Mouse (Mus musculus): ENCODE results near the gene Ptpn5. TPM values are rescaled to one million over a fixed set of nuclear protein-coding genes. Genes with fewer than 3 reads are reported as not detected.

Ptpn5 gene
- polyA plus RNA-seq, 1 experiment from 2014 or later, result 162 TPM

DNA sequence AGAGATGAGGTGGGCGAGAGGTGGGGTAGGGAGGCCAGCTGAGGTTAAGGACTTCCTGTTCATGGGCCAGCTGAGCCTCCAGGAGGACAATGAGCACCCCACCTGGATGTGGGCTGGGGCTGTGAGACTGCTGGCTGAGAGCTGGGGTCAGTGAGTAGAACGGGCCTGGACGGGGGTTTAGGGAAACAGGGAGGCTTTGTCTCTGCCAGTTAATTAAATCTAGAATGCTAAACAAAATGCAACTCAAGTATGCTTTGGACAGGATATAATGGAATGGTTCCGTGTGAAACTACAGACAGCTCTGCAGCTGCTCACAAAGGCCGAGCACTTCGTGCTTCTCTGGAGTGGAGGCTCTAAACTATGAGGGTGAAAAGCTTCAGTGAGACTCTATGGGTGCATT, 32.9 kb downstream of the Ptpn5 start:
- Histone ChIP-seq H3K4me3 (replicated peaks; ENCODE audit: low read length) (no peak overlapping the region), H3K27ac (no peak overlapping the region), H3K9ac (no peak overlapping the region), H3K27me3 (ENCODE audit: control insufficient read depth, insufficient read depth, low read length) (no peaks in the 10 kb centered on the region), H3K36me3 (replicated peaks; ENCODE audit: control insufficient read depth, insufficient read depth) (peaks cover 39% of the 10 kb centered on the region), H3K4me1 (replicated peaks; ENCODE audit: control insufficient read depth, insufficient read depth, low read length) (no peaks in the 10 kb centered on the region), H3K4me2 (replicated peaks) (no peak overlapping the region), H3K9me3 (ENCODE audit: control insufficient read depth, low read length) (no peaks in the 10 kb centered on the region)
- WGBS, result 56% methylated on average over 6 of the region's 6 CpGs
- DNase-seq (ENCODE audit: low spot score) (no peak), ATAC-seq (ENCODE audit: low FRiP score) (no peak)

- H3K9me3 ChIP-seq (ENCODE audit: control insufficient read depth, low read length), result no peaks in the 10 kb centered on the region
- no peaks in the 10 kb centered on the region for H3K4me1 ChIP-seq (replicated peaks; ENCODE audit: control insufficient read depth, insufficient read depth, low read length)
- no peak overlapping the region for H3K4me3 ChIP-seq (replicated peaks; ENCODE audit: low read length)
- no peak overlapping the region for H3K4me2 ChIP-seq (replicated peaks)
- 88% methylated on average over 7 of the region's 7 CpGs for WGBS
- no peak overlapping the region for H3K9ac ChIP-seq
- no peak for DNase-seq (ENCODE audit: low spot score)
- H3K27ac ChIP-seq, result no peak overlapping the region
- peaks cover 33% of the 10 kb centered on the region for H3K36me3 ChIP-seq (replicated peaks; ENCODE audit: control insufficient read depth, insufficient read depth)
- no peak for ATAC-seq (ENCODE audit: low FRiP score)
- no peaks in the 10 kb centered on the region for H3K27me3 ChIP-seq (ENCODE audit: control insufficient read depth, insufficient read depth, low read length)
These were observed 34.2 kb downstream of the Ptpn5 start for GRCm38 (mm10) chr7:47099306-47099705.

DNA sequence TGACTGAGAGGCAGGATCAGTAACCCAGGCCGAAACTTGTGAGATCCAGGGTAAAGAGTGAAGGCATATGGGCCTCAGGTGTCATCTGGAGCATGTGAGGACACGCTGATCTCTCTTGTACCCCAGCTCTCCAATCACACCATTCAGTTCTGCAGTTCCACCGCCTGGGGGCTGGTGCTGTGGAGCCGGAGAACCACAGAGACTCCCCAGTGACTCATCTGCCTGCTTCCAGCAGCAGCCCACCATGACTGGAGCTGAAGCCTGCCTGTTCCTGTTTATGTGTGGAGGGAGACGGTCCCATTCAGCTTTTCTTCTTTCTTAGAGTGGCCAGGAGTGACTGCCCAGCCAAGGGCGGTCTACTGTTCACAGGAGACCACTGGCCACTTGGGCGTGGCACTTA, 35.4 kb downstream of the Ptpn5 start:
- Histone ChIP-seq H3K4me2 (replicated peaks) (no peak overlapping the region), H3K36me3 (replicated peaks; ENCODE audit: control insufficient read depth, insufficient read depth) (peaks cover 29% of the 10 kb centered on the region), H3K9me3 (ENCODE audit: control insufficient read depth, low read length) (no peaks in the 10 kb centered on the region), H3K4me1 (replicated peaks; ENCODE audit: control insufficient read depth, insufficient read depth, low read length) (no peaks in the 10 kb centered on the region), H3K9ac (no peak overlapping the region), H3K4me3 (replicated peaks; ENCODE audit: low read length) (no peak overlapping the region), H3K27me3 (ENCODE audit: control insufficient read depth, insufficient read depth, low read length) (no peaks in the 10 kb centered on the region), H3K27ac (no peak overlapping the region)
- DNase-seq (ENCODE audit: low spot score) (no peak), ATAC-seq (ENCODE audit: low FRiP score) (no peak)
- WGBS, result 63% methylated on average over 7 of the region's 7 CpGs

DNA sequence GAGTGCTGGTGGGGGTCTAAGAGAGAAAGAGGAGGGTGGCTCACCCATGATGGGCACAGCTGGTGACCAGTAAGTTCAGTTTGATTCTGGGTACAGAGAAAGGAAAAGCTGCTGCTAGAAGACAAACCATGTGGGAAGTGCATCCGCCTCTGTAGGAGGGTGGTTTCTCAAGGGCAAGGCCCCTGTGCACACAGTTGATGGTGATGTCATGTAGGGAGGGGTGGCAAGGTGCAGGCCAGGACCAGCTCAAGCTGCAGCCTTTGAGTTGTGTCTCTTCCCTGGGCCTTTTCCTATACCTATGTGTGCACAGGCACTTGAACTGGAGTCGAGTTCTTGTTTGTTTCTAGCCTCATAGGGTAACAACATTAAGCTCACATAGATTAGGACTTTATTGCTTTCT, 38.5 kb downstream of the Ptpn5 start:
- Histone ChIP-seq H3K4me2 (replicated peaks) (no peak overlapping the region), H3K27me3 (ENCODE audit: control insufficient read depth, insufficient read depth, low read length) (no peaks in the 10 kb centered on the region), H3K27ac (no peak overlapping the region), H3K9me3 (ENCODE audit: control insufficient read depth, low read length) (no peaks in the 10 kb centered on the region), H3K4me1 (replicated peaks; ENCODE audit: control insufficient read depth, insufficient read depth, low read length) (no peaks in the 10 kb centered on the region), H3K36me3 (replicated peaks; ENCODE audit: control insufficient read depth, insufficient read depth) (peaks cover 41% of the 10 kb centered on the region), H3K4me3 (replicated peaks; ENCODE audit: low read length) (no peak overlapping the region), H3K9ac (no peak overlapping the region)
- ATAC-seq (ENCODE audit: low FRiP score) (no peak), DNase-seq (ENCODE audit: low spot score) (no peak)
- WGBS, result 87% methylated on average over 2 of the region's 2 CpGs

- Histone ChIP-seq H3K27me3 (ENCODE audit: control insufficient read depth, insufficient read depth, low read length) (no peaks in the 10 kb centered on the region), H3K4me3 (replicated peaks; ENCODE audit: low read length) (no peak overlapping the region), H3K27ac (no peak overlapping the region), H3K36me3 (replicated peaks; ENCODE audit: control insufficient read depth, insufficient read depth) (peaks cover 45% of the 10 kb centered on the region), H3K4me2 (replicated peaks) (no peak overlapping the region), H3K9ac (no peak overlapping the region), H3K4me1 (replicated peaks; ENCODE audit: control insufficient read depth, insufficient read depth, low read length) (no peaks in the 10 kb centered on the region), H3K9me3 (ENCODE audit: control insufficient read depth, low read length) (no peaks in the 10 kb centered on the region)
- ATAC-seq (ENCODE audit: low FRiP score), result no peak
- 69% methylated on average over 5 of the region's 5 CpGs for WGBS
- no peak for DNase-seq (ENCODE audit: low spot score)
These were observed 39.5 kb downstream of the Ptpn5 start for GRCm38 (mm10) chr7:47093935-47094334.

DNA sequence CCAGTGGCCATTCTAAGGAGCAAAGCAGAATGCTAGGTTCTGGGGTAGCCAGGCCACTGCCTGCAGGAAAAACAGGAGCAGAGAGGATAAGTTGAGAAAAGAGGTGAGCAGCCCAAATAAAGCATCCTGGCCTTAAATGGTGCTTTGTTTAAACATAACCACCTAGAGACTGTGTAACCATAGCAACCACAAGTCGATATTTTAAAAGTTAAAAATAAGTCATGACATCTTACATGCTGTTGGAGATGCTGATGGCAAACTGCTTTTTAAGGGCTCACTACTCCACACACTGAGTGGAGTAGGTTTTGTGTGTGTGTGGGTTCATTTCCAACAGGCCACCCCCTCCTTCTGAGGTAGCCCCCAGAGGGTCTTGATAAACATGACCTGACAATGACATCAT, 48.4 kb downstream of the Ptpn5 start:
- no peaks in the 10 kb centered on the region for H3K27me3 ChIP-seq (ENCODE audit: control insufficient read depth, insufficient read depth, low read length)
- H3K9ac ChIP-seq, result no peak overlapping the region
- H3K27ac ChIP-seq, result no peak overlapping the region
- H3K4me3 ChIP-seq (replicated peaks; ENCODE audit: low read length), result no peak overlapping the region
- H3K36me3 ChIP-seq (replicated peaks; ENCODE audit: control insufficient read depth, insufficient read depth), result peaks cover 92% of the 10 kb centered on the region
- H3K4me1 ChIP-seq (replicated peaks; ENCODE audit: control insufficient read depth, insufficient read depth, low read length), result no peaks in the 10 kb centered on the region
- 84% methylated on average over 1 of the region's 1 CpGs for WGBS
- no peak for ATAC-seq (ENCODE audit: low FRiP score)
- no peak overlapping the region for H3K4me2 ChIP-seq (replicated peaks)
- DNase-seq (ENCODE audit: low spot score), result no peak
- H3K9me3 ChIP-seq (ENCODE audit: control insufficient read depth, low read length), result no peaks in the 10 kb centered on the region

GRCm38 (mm10) chr7:47081277-47081676, 52.2 kb downstream of the Ptpn5 start:
- Histone ChIP-seq H3K27me3 (ENCODE audit: control insufficient read depth, insufficient read depth, low read length) (no peaks in the 10 kb centered on the region), H3K9me3 (ENCODE audit: control insufficient read depth, low read length) (no peaks in the 10 kb centered on the region), H3K4me2 (replicated peaks) (no peak overlapping the region), H3K4me3 (replicated peaks; ENCODE audit: low read length) (no peak overlapping the region), H3K27ac (no peak overlapping the region), H3K4me1 (replicated peaks; ENCODE audit: control insufficient read depth, insufficient read depth, low read length) (no peaks in the 10 kb centered on the region), H3K36me3 (replicated peaks; ENCODE audit: control insufficient read depth, insufficient read depth) (peaks cover 80% of the 10 kb centered on the region), H3K9ac (no peak overlapping the region)
- DNase-seq (ENCODE audit: low spot score) (peak; percentile 72), ATAC-seq (ENCODE audit: low FRiP score) (no peak)
- 51% methylated on average over 6 of the region's 6 CpGs for WGBS

DNA sequence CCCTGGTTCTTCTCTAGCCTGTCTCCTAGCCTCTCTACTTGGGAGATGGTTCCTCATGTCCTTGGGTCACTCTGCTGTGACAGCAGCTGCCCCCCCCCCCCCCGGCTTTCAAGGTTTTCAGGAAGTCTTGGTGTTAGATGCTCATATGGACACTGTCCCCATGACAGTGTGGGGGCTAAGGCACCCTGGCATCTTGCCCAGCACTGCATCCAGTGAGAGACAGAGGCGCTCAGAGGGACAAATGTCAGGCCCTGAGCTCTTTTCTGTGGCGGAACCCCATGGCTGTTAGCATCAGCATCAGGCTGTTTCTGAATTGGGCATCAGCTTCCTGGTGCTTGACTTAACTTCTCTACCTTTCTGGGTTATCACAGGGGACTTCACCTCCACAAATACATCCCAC, 52.6 kb downstream of the Ptpn5 start:
- WGBS, result 66% methylated on average over 3 of the region's 3 CpGs
- no peak overlapping the region for H3K9ac ChIP-seq
- no peak for ATAC-seq (ENCODE audit: low FRiP score)

GRCm38 (mm10) chr7:47077451-47077850, 56.0 kb downstream of the Ptpn5 start:
- Histone ChIP-seq H3K9ac (no peak overlapping the region), H3K9me3 (ENCODE audit: control insufficient read depth, low read length) (no peaks in the 10 kb centered on the region), H3K27me3 (ENCODE audit: control insufficient read depth, insufficient read depth, low read length) (no peaks in the 10 kb centered on the region), H3K4me2 (replicated peaks) (no peak overlapping the region), H3K4me1 (replicated peaks; ENCODE audit: control insufficient read depth, insufficient read depth, low read length) (no peaks in the 10 kb centered on the region; the same call in 1 of the 2 replicates), H3K36me3 (replicated peaks; ENCODE audit: control insufficient read depth, insufficient read depth) (peaks cover 47% of the 10 kb centered on the region), H3K27ac (no peak overlapping the region), H3K4me3 (replicated peaks; ENCODE audit: low read length) (no peak overlapping the region)
- ATAC-seq (ENCODE audit: low FRiP score) (no peak), DNase-seq (ENCODE audit: low spot score) (no peak)
- 77% methylated on average over 8 of the region's 8 CpGs for WGBS

More for the DNA sequence above, 52.6 kb downstream of the Ptpn5 start:
- Histone ChIP-seq H3K4me1 (replicated peaks; ENCODE audit: control insufficient read depth, insufficient read depth, low read length) (no peaks in the 10 kb centered on the region), H3K4me2 (replicated peaks) (no peak overlapping the region), H3K4me3 (replicated peaks; ENCODE audit: low read length) (no peak overlapping the region), H3K9me3 (ENCODE audit: control insufficient read depth, low read length) (no peaks in the 10 kb centered on the region), H3K27ac (no peak overlapping the region), H3K27me3 (ENCODE audit: control insufficient read depth, insufficient read depth, low read length) (no peaks in the 10 kb centered on the region), H3K36me3 (replicated peaks; ENCODE audit: control insufficient read depth, insufficient read depth) (peaks cover 78% of the 10 kb centered on the region)
- no peak for DNase-seq (ENCODE audit: low spot score)

DNA sequence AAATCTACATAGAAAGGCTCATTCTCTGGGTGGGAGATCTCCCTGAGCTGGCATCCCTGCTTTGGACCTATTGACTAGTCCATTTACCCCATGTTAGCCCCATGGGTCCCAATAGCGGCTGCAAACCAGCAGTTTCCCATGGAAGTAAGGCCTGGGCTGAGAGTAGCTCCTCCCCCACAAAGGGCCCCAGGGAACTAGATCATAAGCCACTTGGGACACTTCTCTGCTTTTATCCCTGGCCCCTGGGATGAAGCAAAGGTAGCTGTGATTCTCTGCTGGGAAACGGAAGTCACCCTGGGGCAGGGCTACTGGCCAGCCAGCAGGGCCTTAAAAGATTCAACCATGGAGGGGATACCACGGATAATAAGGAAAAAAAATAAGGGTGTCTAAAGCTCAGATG, 56.8 kb downstream of the Ptpn5 start:
- no peak for ATAC-seq (ENCODE audit: low FRiP score)
- Histone ChIP-seq H3K4me2 (replicated peaks) (no peak overlapping the region), H3K27me3 (ENCODE audit: control insufficient read depth, insufficient read depth, low read length) (no peaks in the 10 kb centered on the region), H3K9me3 (ENCODE audit: control insufficient read depth, low read length) (no peaks in the 10 kb centered on the region), H3K27ac (no peak overlapping the region), H3K9ac (no peak overlapping the region), H3K36me3 (replicated peaks; ENCODE audit: control insufficient read depth, insufficient read depth) (peaks cover 40% of the 10 kb centered on the region), H3K4me1 (replicated peaks; ENCODE audit: control insufficient read depth, insufficient read depth, low read length) (no peaks in the 10 kb centered on the region; the same call in 1 of the 2 replicates), H3K4me3 (replicated peaks; ENCODE audit: low read length) (no peak overlapping the region)
- WGBS, result 78% methylated on average over 3 of the region's 3 CpGs
- no peak for DNase-seq (ENCODE audit: low spot score)
